Mouse (Mus musculus) gastrocnemius, postnatal 14 days (tissue): ENCODE measurements around the gene Mgat3. TPM values are rescaled to one million over a fixed set of nuclear protein-coding genes. Genes with fewer than 3 reads are reported as not detected.
A peak's percentile ranks its signal among the peaks of the same experiment; 100 is the strongest.

Source experiments
- DNase-seq: peaks from one replicate; pipeline ENCODE4 v3.0.0; 2021; ENCODE audit warnings: mixed read lengths
- intact Hi-C: fragments of 180-260 bp; cut with DNase I; formaldehyde crosslinking; loops from one replicate; pipeline ENCODE4 v1.15.1; 2025; ENCODE audit warnings: low total_unique reads
- total RNA-seq, 2 experiments: library from RNA; stranded (reverse); gene quantifications; 2 replicates each; pipeline ENCODE4 v1.2.3; 2021

Mgat3 gene
- total RNA-seq, 2 experiments from 2014 or later = 1.3 to 3.1 TPM

DNA sequence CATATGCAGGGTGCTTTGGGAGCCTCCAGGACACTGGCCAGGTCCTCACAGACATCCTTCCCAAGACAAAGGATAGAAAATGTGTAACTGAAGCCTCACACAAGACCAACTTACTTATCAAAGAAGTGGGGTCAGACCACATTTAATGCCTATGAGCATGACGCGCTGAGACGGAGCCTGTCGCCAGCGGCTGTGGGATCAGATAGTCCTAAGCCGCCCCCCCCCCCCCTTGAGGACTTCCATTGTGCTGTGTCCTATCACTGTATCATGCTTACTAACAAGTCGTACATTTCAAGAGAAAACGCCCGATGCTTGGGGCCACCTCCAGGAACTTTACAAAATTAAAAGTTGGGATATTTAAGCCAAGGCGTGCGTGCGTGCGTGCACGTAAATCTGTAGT is 26.4 kb upstream of the Mgat3 start:
- intact Hi-C loops = no loop called here
- DNase-seq = no peak

DNA sequence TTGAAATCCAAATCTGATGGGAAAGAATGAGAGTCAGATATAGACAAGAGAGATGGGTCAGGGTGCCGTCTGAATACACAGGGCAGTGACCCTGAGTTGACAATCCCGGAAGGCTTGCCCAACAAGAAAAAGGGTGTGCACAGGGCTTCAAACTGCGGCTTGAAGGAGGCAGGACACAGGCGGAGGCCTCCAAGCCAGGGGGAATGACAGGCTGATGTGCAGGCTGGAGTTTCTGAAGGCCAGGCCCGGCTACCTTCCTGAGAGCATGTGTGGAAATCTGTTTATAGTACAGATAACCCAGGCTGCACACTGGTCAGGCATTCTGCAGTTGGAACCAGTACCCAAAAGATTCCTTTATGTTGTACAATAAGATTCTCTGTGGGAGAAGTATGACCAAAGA is 26.0 kb upstream of the Mgat3 start:
- intact Hi-C loops = no loop called here
- DNase-seq = no peak

DNA sequence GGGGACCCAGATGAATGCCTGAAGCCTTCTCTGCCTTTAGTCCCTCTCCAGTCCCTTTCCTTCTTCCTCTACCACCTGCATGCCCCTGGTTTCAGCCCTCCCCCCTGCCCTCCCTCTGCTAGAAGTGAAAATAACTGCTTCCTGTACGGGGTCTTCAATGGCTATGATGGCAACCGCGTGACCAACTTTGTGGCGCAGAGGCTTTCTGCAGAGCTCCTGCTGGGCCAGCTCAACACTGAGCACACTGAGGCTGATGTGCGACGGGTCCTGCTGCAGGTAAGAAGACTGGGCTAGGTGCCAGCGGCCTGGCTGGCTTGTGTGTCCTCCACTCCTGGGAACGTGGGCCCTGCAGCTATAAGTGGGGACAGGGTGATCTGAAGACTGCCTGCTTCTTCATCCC is 25.0 kb upstream of the Mgat3 start:
- intact Hi-C loops = no loop called here
- no peak for DNase-seq

DNA sequence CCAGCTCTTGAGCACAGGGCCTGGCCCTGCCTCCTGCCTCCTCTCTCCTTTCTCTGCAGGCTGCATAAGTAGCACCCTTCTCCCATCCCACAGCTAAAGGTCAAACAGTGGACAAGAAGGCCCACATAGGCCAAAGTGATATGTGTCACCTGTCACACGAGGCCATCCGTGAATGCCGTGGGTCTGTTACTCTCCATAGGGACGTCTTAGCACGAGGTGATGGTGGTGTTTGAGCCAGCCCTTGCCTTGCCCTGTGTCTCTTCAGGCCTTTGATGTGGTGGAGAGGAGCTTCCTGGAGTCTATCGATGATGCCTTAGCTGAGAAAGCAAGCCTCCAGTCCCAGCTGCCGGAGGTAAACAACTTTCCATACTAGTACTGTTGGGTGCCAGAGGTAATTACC is 24.0 kb upstream of the Mgat3 start:
- intact Hi-C loops = no loop called here

DNA sequence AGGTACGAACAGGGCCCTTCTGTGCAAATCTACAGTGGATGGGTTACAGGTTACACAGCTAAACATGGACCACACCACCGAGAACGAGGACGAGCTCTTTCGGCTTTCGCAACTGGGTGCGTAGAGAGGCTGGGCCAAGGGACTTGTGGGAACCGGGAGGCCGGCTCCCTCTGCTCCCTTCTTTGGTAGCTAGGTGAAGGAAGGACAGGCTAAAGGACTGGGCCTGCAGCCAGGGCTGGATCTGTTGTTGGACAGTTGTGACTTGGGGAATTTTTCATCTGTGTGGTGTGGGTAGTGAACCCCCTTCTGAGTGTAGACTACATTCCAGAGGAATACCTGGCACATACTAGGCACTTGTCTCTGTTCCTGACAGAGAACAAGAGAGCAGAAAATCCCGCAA is 20.9 kb upstream of the Mgat3 start:
- intact Hi-C loops = no loop called here
- no peak for DNase-seq

More for the DNA sequence above, 24.0 kb upstream of the Mgat3 start:
- DNase-seq = no peak

DNA sequence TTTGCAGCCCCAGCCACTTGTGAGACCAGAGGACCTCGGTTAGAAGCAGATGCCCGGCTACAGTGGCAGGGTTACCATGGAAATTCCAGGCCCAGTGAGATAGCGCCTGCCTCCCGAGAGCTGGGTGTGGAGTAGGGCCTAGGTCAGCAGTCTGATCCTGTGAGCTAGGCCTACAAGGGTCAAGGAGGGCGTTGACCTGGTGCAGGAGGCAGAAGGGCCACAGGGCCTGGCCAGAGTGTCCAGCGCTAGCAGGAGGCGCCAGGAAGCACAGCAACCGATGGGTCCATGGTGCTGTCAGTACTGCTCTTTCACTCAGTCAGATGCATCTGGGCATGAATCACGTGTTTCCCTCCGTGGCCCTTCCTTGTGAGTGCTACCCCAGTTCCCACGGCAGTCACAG is 19.8 kb upstream of the Mgat3 start:
- no peak for DNase-seq
- intact Hi-C loops = no loop called here

DNA sequence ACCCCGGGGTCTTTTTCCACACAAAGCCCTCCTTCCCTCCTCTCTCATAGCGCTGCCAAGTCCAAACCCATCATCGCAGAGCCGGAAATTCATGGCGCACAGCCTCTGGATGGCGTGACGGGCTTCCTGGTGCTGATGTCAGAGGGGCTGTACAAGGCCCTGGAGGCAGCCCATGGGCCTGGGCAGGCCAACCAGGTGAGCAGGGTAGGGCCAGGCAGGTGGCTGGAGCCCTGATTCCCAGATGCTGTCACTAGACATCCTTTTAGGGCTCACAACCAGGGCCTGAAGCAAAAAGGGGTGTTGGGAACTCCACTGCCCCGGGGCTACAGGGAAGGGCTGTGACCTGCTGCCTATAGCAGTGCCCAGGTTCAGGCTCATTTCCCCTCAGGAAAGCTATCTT is 17.8 kb upstream of the Mgat3 start:
- intact Hi-C loops = no loop called here
- DNase-seq = no peak

DNA sequence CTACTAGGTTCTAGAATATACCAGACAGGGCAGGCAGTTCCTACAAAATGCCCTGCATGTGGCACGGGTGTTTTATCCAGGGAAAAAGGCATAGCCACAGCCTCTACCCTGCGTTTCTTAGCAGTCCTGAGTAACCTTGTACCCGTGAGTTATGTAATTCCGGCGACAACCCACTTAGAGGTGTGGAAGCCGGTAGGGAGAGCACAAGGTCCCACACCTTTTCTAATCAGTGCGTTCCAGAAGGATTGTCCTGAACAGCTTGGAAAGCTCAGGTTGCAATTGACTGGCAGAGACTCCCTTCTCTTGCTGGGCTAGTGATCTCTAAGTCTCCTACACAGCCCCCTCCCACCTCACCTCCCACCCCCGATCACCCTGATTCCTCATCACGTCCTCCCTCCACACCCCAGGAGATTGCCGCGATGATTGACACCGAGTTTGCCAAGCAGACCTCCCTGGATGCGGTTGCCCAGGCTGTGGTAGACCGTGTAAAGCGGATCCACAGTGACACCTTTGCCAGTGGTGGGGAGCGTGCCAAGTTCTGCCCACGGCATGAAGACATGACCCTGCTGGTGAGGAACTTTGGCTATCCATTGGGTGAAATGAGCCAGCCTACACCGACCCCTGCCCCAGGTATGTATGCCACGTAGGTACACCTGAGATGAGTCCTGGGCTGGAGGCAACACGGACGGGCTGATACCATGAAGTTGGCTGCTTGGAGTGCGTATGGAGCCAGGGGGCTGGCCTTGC is 16.2 kb upstream of the Mgat3 start:
- intact Hi-C loops = no loop called here
- no peak for DNase-seq

DNA sequence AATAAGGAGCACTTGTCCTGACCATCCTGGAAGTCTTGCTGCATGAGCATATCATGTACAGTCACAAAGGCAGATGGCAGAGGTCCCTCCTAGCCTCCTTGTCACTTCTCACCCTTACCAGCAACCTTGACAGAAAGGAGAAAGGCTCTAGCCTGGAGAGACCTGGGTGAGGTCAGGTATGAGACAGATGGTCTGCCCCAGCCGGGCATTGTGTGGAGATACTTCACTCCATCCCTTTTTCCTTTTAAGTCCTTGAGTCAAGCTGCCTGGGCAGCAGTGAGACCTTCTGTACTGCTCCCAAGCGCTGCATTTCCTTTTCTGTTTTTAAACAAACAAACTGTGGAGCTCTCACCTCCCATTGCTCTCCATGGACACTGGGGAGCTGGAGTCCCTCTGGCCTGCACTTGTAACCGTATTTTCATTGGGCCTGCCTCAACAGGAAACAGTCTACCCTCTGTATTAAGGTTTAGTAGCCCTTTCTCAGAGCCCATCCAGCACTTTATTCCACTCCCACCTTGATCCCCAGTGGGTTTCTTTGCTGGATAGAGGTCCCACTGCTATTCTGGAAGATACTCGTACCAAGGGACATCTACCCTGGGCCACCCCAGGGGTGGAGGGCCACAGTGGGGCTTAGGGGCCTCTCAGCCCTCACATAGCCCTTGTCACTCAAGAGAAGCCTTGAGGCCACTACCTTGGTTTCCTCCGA is 15.4 kb upstream of the Mgat3 start:
- no peak for DNase-seq
- intact Hi-C loops = no loop called here

DNA sequence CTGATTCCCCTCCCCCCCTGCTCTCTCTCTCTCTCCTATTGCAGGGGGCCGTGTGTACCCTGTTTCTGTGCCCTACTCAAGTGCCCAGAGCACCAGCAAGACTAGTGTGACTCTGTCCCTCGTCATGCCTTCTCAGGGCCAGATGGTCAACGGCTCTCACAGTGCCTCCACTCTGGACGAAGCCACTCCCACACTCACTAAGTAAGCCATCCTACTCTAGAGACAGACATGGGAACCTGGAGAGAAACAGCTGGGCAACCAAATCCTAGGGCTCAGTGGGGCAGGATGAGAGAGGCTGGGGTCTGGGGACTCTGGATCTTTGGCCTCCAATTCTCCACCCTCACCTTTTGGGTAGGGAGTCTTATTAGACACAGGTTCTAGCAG is 14.8 kb upstream of the Mgat3 start:
- intact Hi-C loops = no loop called here
- no peak for DNase-seq

DNA sequence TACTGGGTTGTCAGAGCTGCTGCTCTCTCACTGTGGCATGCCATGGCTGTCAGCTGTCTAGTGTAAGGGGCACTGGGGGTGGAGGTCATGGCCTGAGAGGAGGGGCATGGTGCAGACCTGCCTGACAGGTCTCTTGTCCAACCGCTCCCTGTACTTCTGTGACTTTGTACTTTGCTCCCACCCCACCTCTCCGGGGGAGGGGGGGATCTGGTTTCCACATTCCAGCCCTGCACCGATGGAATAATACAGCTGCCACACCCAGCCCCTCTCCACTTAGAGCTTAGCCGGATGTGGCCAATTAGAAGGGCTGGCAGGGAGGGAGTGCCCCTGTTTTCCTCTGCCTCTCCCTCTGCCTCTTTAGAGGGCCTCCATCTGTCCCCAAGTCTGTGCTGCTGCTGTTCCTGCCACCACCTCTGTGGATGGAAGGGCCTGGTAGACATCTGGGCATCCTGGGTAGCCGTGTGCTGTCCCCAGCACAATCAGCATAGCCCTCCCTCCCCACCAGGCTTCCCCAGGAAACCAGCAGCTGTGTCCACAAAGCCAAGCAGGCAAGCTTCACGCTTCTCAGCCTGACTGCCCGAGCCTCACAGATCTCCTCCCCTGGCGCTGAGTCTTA is 14.1 kb upstream of the Mgat3 start:
- intact Hi-C loops = no loop called here
- no peak for DNase-seq

DNA sequence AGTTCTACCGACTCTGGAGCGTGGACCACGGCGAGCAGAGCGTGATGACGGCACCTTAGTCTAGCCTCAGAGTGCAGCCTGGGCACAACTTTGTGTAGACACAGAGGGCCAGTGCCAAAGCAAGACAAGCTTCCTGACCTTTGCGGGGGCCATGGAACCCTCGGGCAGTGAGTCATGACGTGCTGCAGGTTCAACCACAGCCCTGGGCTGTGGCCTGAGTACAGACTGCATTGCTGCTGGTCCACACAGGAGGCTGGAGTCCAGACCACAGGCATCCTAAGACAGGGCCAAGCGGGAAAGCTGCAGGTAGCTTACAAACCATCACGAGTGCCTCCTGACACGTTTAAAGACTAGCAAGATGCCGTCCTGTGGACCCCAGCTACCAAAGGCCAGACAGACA is 13.3 kb upstream of the Mgat3 start:
- intact Hi-C loops = no loop called here
- no peak for DNase-seq

DNA sequence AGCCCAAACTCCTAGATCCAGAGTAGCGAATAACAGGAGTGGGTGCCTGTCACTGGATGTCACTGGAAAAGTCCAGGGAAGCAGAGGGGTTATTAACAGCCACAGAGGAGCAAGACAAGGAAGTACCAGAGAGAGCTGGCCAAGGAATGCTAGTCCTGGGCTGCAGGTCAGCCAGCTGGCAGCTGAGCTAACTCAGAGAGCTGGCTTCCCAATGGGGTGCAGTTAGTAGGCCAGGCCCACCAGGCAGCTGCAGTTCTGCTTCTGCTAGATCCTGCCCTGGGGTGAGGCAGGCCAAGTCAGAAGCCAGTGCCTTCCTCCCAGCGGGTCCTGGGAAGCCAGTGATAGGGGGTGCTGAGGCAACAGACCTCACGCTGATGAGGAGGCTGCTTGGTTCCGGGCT is 12.8 kb upstream of the Mgat3 start:
- DNase-seq = peak; percentile 62
- intact Hi-C loops = no loop called here

DNA sequence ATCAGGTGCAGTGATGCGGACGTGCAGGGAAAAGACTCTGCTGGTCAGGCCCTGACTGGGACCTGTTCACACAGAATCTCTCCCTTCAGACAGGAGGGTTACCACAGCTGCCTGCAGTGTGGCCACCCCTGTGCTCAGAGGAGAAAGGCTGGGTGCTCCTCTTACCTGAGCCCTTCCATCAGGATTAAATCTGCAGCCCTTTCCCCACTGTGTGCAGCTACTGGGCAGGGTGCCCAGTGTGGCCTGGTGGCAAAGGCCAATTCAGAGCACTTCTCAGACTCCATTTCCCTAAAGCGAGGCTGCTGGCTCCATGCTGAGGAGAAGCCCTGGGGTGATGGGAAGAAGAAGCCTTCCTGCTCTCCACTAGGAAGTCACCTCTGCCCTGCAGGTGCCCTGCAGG is 12.3 kb upstream of the Mgat3 start:
- no peak for DNase-seq
- intact Hi-C loops = no loop called here

DNA sequence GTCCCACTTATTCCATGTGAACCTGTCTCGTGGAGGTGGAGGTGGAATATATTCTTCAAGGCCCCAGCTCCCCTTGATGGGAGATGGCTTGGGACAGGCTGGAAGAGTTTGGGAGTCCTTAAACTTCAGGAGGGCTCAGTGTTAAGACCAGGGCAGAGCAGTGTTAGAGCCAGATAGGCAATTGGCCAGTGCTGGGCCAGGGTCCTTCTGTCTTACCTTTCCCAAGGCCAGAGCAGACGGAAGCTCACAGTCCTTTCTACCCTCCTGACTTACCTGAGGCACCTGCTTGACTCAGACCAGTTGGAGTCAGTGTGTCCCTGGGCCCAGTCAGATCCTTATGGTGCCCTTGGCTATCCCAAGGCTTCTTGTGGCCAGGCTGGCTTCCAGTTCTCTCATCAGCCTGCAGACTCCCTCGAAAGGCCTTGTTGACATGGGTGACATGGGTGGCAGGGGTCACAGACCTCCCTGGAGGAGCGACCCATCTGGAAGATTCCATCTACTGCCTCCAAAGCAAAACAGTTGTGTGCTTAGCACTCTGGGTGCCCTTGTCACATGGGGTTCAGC is 11.0 kb upstream of the Mgat3 start:
- intact Hi-C loops = no loop called here
- DNase-seq = no peak

DNA sequence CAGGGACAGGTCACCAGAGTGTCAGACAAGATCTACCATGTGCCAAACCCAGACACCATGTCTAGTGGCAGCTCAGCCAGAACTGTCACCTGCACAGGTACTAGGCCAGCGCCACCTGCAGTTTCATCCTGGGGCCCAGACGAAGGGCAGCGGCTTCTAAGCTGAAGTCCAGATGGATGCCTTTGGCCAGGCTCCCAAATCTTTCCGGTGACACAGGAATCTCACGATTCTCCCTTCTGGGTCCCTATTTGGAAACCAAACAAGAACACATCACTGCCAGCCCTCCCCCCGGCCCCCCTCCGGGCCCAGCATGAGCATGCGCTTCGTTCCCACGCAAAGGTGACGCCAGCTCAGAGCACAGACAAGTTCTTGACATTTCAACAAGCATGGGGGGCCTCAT is 10.2 kb upstream of the Mgat3 start:
- no peak for DNase-seq
- intact Hi-C loops = no loop called here

DNA sequence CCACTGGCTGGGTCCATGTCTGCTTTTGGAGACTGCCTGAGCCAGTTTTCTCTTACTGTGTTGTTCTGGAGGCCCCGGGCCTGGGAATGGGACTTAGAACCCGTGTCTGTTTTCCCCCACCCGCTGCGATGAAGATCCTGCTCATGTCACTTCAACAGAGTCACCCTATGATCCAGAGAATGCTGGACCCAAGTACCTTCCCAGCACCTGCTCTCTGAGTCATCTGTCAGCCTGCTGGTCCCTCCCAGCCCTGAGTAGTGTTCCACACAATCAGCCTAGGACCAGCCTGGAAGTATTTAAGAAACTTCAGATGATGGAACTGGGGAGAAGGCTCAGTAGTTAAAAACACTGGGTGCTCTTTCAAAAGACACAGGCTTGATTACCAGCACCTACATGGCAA is 9.8 kb upstream of the Mgat3 start:
- intact Hi-C loops = no loop called here

DNA sequence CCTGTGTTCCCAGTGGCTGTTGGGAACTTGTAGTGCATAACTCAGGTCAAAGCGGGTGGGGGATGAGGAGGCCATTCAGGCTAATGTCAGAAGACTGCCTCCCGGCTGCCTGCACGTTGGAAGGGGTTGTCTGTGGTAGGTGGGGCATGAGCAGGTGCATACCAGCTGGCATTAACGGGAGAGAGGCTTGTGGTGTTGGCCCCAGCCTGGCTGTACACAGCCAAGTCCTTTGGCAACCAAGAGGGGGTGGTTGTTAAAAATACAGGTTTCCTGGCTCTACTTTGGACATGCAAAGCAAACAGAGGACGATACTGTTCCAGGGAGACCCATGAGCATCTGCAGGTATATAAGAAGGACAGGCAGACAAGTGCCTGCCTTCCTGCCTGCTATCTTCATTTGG is 8.1 kb upstream of the Mgat3 start:
- intact Hi-C loops = no loop called here
- DNase-seq = no peak

More for the DNA sequence above, 9.8 kb upstream of the Mgat3 start:
- DNase-seq = no peak

DNA sequence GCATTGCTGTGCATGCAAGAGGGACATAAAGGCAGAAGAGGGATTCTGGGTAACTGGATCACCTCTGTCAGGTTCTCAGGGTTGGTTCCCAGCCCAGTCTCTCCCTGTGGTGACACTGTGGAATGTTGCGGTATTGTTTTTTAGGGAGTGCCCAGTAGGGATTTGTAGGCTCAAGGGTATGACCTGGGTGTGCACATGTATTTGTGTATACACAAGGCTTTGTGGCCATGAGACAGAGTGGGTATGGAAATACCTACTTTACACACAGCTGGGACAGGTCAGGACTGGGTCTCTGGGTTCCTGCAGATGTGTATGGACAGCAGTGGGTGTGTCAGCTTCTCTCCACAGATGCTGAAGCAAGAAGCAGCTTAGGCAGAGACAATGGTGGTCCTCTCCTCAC is 4.0 kb upstream of the Mgat3 start:
- no peak for DNase-seq
- intact Hi-C loops = no loop called here

DNA sequence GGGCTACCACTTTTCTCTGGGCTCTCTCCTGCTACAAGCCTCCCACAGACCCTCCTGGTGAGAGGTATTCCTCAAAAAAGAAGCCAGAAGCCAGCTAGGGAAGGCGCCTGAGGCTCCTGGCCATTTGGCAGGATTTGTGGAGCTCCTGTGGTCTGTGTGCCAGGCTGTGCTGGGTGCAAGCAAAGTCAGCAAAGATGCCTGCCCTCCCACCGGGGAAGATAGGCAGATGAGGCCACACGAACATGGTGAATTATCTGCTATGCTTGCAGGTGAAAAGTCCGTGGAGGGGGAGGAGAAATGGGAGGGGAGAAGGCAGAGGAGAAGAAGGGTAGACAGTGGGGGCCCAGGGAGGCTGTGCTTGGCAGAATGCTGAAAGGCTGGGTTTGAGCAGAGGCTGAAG is 3.2 kb upstream of the Mgat3 start:
- DNase-seq = no peak
- intact Hi-C loops = no loop called here

DNA sequence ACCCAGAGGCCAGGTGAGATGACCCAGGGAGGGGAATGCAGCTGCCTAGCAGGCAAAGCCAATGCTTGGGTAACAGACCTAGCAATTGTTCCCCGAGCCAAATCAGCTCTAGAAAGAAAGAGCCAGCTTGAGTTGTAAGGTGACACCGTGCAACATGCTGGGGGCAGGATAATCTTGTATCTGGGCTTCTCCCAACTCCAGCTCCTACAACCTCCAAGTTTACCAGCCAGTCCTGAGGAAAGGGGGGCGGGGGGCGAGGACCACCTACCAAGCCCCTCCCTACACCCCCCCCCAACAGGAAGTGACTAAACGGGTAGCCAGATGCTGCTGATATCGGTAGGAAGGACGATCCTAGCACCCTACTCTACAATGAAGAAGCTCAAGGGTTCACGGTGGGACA is 2.2 kb upstream of the Mgat3 start:
- no peak for DNase-seq
- intact Hi-C loops = no loop called here
